Mouse (Mus musculus) intestine, embryonic 16.5 days (tissue): ENCODE measurements around the gene Tmem169. TPM values are rescaled to one million over a fixed set of nuclear protein-coding genes. Genes with fewer than 3 reads are reported as not detected.

Source experiments
- ATAC-seq: fragments of 200-750 bp; cut with Nextera tagmentation; 2 replicates; pipeline ENCODE4 v1.8.0; 2017; ENCODE audit warnings: moderate TSS enrichment, moderate library complexity
- H3K27ac ChIP-seq: fragments of 300-500 bp; sonication (generic); 2 replicates; pipeline ENCODE4 v1.5.1; 2014; ENCODE audit warnings: mild to moderate bottlenecking, low read length
- H3K27me3 ChIP-seq: fragments of 300-500 bp; sonication (generic); replicated peaks from 2 replicates; pipeline ENCODE4 v1.6.1; 2014; ENCODE audit warnings: low read length, control low read depth, mixed read lengths; ENCODE audit not compliant: control insufficient read depth, insufficient read depth
- H3K36me3 ChIP-seq: fragments of 300-500 bp; sonication (generic); 2 replicates; pipeline ENCODE4 v1.6.1; 2014; ENCODE audit warnings: low read length, control low read depth; ENCODE audit not compliant: control insufficient read depth, insufficient read depth
- H3K4me1 ChIP-seq: fragments of 300-500 bp; sonication (generic); 2 replicates; pipeline ENCODE4 v1.6.1; 2014; ENCODE audit warnings: low read length, control low read depth, mixed read lengths; ENCODE audit not compliant: control insufficient read depth, insufficient read depth
- H3K4me2 ChIP-seq: fragments of 300-500 bp; sonication (generic); 2 replicates; pipeline ENCODE4 v1.6.1; 2014; ENCODE audit warnings: low read depth, low read length, control low read depth
- H3K4me3 ChIP-seq: fragments of 300-500 bp; sonication (generic); 2 replicates; pipeline ENCODE4 v1.5.1; 2014; ENCODE audit warnings: mild to moderate bottlenecking, low read length
- H3K9ac ChIP-seq: fragments of 300-500 bp; sonication (generic); 2 replicates; pipeline ENCODE4 v1.6.1; 2014; ENCODE audit warnings: low read depth, low read length
- H3K9me3 ChIP-seq: fragments of 300-500 bp; sonication (generic); 2 replicates; pipeline ENCODE4 v1.6.1; 2016; ENCODE audit warnings: low read length, control low read depth; ENCODE audit not compliant: control insufficient read depth
- WGBS: fragments of 180-500 bp; shearing (Covaris S2); extraction: QIAGEN DNeasy Blood & Tissue Kit; methylation state at CpG from one replicate; pipeline ENCODE4 v1.1.7; 2014; 5-methylcytosine and 5-hydroxymethylcytosine counted together
- polyA plus RNA-seq: library from polyadenylated mRNA; unstranded; fragments of >200 nt; fragmentation: Nextera tagmentation; extraction: Ambion mirVana; gene quantifications from 2 replicates; pipeline ENCODE4 v1.2.1, GENCODE M21; 2015

The Tmem169 gene
- polyA plus RNA-seq, 1 experiment from 2014 or later: 2.1 TPM

GRCm38 (mm10) chr1:72293869-72294663 lies 9.9 kb downstream of the Tmem169 start:
- 60% methylated on average over 4 of the region's 4 CpGs for WGBS
- H3K4me3 ChIP-seq: no peak overlapping the region
- no peaks in the 10 kb centered on the region for H3K4me1 ChIP-seq
- no peak overlapping the region for H3K9ac ChIP-seq
- H3K27me3 ChIP-seq: no peaks in the 10 kb centered on the region
- H3K4me2 ChIP-seq: no peak overlapping the region
- H3K9me3 ChIP-seq: no peaks in the 10 kb centered on the region
- H3K36me3 ChIP-seq: no peaks in the 10 kb centered on the region
- ATAC-seq: peak; percentile 55; the same call in 1 of the 2 replicates
- H3K27ac ChIP-seq: no peak overlapping the region

DNA sequence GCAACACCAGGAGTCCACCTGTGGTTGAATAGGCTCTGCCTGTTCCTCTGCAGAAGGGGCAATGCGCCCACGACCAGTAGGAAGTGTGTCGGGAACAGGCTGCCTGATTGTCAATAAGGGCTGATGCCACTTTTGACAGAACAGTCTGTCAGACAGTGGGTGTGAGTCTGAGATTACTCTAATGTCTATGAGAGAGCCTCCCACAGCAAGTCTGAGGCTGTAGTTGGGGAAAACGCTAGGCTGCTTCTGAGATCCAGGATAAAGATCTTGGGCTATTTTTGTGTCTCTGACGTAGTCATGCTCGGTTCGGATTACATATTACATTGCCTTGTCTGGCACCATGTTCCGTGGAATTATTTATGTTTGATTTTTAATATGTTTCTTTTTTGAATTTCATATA lies 11.6 kb downstream of the Tmem169 start:
- H3K4me2 ChIP-seq: no peak overlapping the region
- 78% methylated on average over 8 of the region's 8 CpGs for WGBS
- H3K4me1 ChIP-seq: no peaks in the 10 kb centered on the region
- no peaks in the 10 kb centered on the region for H3K27me3 ChIP-seq
- H3K9ac ChIP-seq: no peak overlapping the region
- no peaks in the 10 kb centered on the region for H3K9me3 ChIP-seq
- H3K27ac ChIP-seq: no peak overlapping the region
- ATAC-seq: no peak
- H3K36me3 ChIP-seq: no peaks in the 10 kb centered on the region
- no peak overlapping the region for H3K4me3 ChIP-seq

DNA sequence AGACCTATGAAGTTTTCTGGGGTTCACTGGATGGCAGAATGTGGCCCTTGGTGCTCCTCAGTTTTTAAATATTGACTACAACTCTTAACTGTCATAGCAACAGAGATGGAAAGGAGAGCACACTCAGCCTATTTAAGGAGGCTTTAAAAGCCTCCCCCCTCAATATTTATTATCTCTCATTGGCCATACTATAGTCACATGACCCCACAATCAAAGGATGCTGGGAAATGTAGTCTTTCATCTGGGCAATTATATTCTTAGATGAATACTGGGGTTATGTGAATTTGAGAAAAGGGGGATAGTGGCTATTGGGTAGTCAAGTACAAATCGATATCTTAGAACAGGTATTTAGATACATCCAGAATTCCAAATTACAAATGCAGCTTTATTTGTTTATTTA lies 17.7 kb downstream of the Tmem169 start:
- no peaks in the 10 kb centered on the region for H3K27me3 ChIP-seq
- no peaks in the 10 kb centered on the region for H3K36me3 ChIP-seq
- no peaks in the 10 kb centered on the region for H3K9me3 ChIP-seq
- no peak overlapping the region for H3K4me2 ChIP-seq
- no peak overlapping the region for H3K4me3 ChIP-seq
- no peak overlapping the region for H3K9ac ChIP-seq
- no peak for ATAC-seq
- no peak overlapping the region for H3K27ac ChIP-seq
- H3K4me1 ChIP-seq: no peaks in the 10 kb centered on the region
- WGBS: 90% methylated on average over 1 of the region's 1 CpGs

DNA sequence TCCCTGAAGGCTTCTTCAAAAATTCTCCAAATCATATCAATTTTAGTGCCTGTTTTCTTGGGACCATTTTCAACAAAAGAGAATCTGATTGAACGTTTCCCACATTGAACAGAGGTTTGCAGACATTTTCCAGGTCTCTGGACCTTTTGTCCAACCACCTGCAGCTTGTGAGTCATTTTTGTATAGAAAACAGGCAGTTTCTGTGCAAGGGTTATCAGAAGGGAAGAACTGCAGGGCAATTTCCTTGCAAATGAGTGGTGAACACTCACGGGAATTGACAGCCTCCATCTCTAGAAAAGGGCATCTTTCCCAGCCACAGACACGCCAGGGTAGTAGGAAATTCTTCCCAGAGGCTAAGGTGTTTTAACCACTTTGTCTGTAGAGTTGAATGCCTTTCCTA lies 22.1 kb downstream of the Tmem169 start:
- H3K27ac ChIP-seq: no peak overlapping the region
- WGBS: 65% methylated on average over 3 of the region's 3 CpGs
- no peak overlapping the region for H3K4me3 ChIP-seq
- H3K27me3 ChIP-seq: no peaks in the 10 kb centered on the region
- H3K4me1 ChIP-seq: no peaks in the 10 kb centered on the region
- H3K36me3 ChIP-seq: no peaks in the 10 kb centered on the region
- no peak for ATAC-seq
- H3K9me3 ChIP-seq: no peaks in the 10 kb centered on the region
- no peak overlapping the region for H3K9ac ChIP-seq
- no peak overlapping the region for H3K4me2 ChIP-seq

GRCm38 (mm10) chr1:72306679-72307181 lies 22.6 kb downstream of the Tmem169 start:
- H3K27ac ChIP-seq: peak overlapping the region; percentile 89
- no peaks in the 10 kb centered on the region for H3K9me3 ChIP-seq
- H3K36me3 ChIP-seq: 0 out of 2 replicates have a peak, but pooled peaks cover 1% of the 10 kb centered on the region
- H3K4me2 ChIP-seq: peak overlapping the region; percentile 61
- peak; percentile 84 for ATAC-seq
- peak overlapping the region; percentile 76 for H3K9ac ChIP-seq
- 4% methylated on average over 11 of the region's 11 CpGs for WGBS
- H3K4me3 ChIP-seq: peak overlapping the region; percentile 68
- H3K27me3 ChIP-seq: no peaks in the 10 kb centered on the region
- H3K4me1 ChIP-seq: no peaks in the 10 kb centered on the region

- peak within 1 kb of the TSS; percentile 89 for H3K27ac ChIP-seq
- H3K4me3 ChIP-seq: peak within 1 kb of the TSS; percentile 68
- peak within 1 kb of the TSS; percentile 61 for H3K4me2 ChIP-seq
- peak within 1 kb of the TSS; percentile 76 for H3K9ac ChIP-seq
- no peaks in the 10 kb centered on the region for H3K27me3 ChIP-seq
- WGBS: under 1% methylated on average over 21 of the region's 21 CpGs
- H3K36me3 ChIP-seq: 0 out of 2 replicates have a peak, but pooled peaks cover 3% of the 10 kb centered on the region
- no peaks in the 10 kb centered on the region for H3K4me1 ChIP-seq
- no peaks in the 10 kb centered on the region for H3K9me3 ChIP-seq
- peak; percentile 99 for ATAC-seq
Measured at GRCm38 (mm10) chr1:72307317-72307798, 23.2 kb downstream of the Tmem169 start, which contains the start of gene Xrcc5. Xrcc5 (plus strand) TSS chr1:72307421.

DNA sequence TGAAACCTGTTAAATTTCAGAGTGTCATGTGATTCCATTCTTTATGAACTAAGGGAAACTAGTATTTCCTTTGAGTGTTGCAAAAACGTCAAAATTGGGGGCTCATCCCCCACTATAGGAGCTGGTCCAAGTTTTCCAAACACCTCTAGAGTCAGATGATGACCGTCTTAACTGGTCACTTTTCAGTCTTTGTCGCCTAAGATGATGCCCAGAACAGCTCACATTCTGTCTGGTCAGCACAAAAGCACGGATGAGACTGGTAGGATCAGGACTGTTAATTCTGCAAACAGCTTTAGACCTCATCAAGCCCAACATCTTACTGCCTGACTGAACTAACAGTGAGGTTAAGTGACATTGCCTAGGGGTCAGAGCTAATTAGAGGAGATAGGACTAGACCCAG lies 24.8 kb downstream of the Tmem169 start:
- Histone ChIP-seq H3K27me3 (no peaks in the 10 kb centered on the region), H3K36me3 (peaks cover 5% of the 10 kb centered on the region; the same call in 1 of the 2 replicates), H3K4me2 (no peak overlapping the region), H3K9ac (no peak overlapping the region), H3K27ac (no peak overlapping the region), H3K9me3 (no peaks in the 10 kb centered on the region), H3K4me3 (no peak overlapping the region), H3K4me1 (no peaks in the 10 kb centered on the region)
- 65% methylated on average over 4 of the region's 4 CpGs for WGBS
- ATAC-seq: no peak

- Histone ChIP-seq H3K9ac (no peak overlapping the region), H3K9me3 (no peaks in the 10 kb centered on the region), H3K4me3 (no peak overlapping the region), H3K36me3 (peaks cover 5% of the 10 kb centered on the region; the same call in 1 of the 2 replicates), H3K27ac (no peak overlapping the region), H3K27me3 (no peaks in the 10 kb centered on the region), H3K4me1 (no peaks in the 10 kb centered on the region), H3K4me2 (no peak overlapping the region)
- no peak for ATAC-seq
- 68% methylated on average over 6 of the region's 6 CpGs for WGBS
Measured at GRCm38 (mm10) chr1:72309744-72310424, 25.7 kb downstream of the Tmem169 start.

DNA sequence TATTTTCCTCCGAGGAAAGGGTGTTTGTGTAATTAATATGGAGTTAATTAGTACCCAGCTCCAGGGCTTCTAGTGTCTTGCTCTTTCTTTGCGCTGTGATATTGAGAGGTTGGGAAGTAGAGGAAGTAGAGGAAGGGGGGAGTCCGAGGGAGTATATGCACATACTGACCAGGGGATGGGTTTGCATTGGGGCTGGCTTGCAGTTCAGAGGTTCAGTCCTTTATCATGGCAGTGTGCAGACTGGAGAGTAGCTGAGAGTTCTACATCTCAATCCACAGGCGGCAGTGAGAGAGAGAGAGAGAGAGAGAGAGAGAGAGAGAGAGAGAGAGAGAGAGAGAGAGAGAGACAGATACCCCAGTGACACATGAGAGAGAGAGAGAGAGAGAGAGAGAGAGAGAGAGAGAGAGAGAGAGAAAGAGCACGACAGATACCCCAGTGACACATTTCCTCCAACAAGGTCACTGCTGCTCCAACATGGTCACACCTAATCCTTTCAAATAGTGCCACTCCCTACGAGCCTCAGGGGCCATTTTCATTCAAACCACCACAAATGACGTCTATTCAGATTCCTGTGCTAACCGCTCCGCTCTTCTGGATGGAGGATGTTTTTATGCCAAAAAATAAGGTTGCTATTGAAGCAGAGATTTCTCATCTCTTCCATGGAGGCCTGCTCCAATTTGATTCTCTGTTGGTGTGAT lies 28.7 kb downstream of the Tmem169 start:
- no peaks in the 10 kb centered on the region for H3K27me3 ChIP-seq
- no peak overlapping the region for H3K27ac ChIP-seq
- no peak overlapping the region for H3K9ac ChIP-seq
- H3K4me2 ChIP-seq: no peak overlapping the region
- no peak overlapping the region for H3K4me3 ChIP-seq
- no peaks in the 10 kb centered on the region for H3K9me3 ChIP-seq
- peaks cover 8% of the 10 kb centered on the region; the same call in 1 of the 2 replicates for H3K36me3 ChIP-seq
- H3K4me1 ChIP-seq: no peaks in the 10 kb centered on the region
- ATAC-seq: no peak
- WGBS: 80% methylated on average over 9 of the region's 9 CpGs
